Mouse (Mus musculus): ENCODE measurements at regions not wholly inside any gene's neighbourhood (a gene's known extent, or its start where the extent isn't known, plus 50 kb on each side); places are given as distances from the start of the nearest gene placed in this dataset.

DNA sequence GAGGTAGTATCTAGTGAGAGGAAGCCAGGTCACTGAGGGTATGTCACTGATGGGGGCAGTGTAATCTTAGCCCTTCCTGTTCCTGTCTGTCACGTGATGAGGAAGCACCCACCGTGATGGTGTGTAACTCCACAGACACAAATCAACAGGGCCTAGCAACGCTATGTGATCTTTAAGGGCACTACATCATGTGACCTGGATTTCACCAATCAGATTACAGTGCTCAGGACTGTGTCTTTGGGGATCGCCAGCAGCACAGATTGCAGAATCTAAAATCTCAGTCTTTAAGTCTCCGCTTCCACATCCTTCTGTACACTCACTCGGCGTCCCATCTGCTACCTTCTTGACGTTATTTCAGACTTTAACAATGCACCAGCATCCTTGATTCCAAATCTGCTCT lies 202.8 kb downstream of the Ifng start:
- no peak overlapping the region for H3K4me3 ChIP-seq (replicated peaks; ENCODE audit: low read depth, low read length)
- WGBS = 69% methylated on average over 8 of the region's 8 CpGs

DNA sequence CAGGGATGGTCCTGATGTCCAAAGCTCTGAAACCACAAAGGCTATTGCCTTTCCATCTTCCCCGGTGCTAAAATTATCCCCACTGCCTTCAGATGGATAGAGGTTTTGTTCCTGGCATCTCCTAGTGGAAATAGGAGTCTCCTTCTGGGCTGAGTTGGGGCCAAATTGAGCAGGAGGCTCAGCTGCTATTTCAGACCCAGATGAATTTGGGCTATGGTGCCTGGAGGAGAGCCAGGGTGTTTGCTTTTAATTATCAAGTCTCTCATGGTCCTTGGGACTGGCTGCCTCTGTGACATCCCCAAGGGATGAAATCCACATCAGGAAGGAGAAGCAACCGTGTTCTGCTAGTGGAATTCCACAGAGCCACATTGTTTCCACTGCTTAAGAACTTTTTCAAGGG lies 207.3 kb downstream of the Ifng start:
- no peaks in the 10 kb centered on the region for H3K27me3 ChIP-seq (ENCODE audit: insufficient read depth, low read length)
- H3K9ac ChIP-seq (ENCODE audit: low read depth, low read length) = no peak overlapping the region
- H3K36me3 ChIP-seq (ENCODE audit: insufficient read depth, low read length) = no peaks in the 10 kb centered on the region
- TF ChIP-seq CTCF (IDR thresholded peaks at IDR 0.05; ENCODE audit: low read depth) = no peak
- no peaks in the 10 kb centered on the region for H3K9me3 ChIP-seq (replicated peaks; ENCODE audit: low read length)
- H3K4me3 ChIP-seq (replicated peaks; ENCODE audit: low read depth, low read length) = no peak overlapping the region
- DNase-seq (ENCODE audit: low spot score) (no peak), ATAC-seq (replicated peaks; ENCODE audit: low FRiP score, low read depth) (no peak)
- H3K27ac ChIP-seq = no peak overlapping the region
- H3K4me2 ChIP-seq (ENCODE audit: low read length) = no peak overlapping the region
- H3K4me1 ChIP-seq (replicated peaks; ENCODE audit: insufficient read depth, low read length) = no peaks in the 10 kb centered on the region
- 49% methylated on average over 2 of the region's 2 CpGs for WGBS

More for the DNA sequence above, 202.8 kb downstream of the Ifng start:
- Histone ChIP-seq H3K4me2 (ENCODE audit: low read length) (no peak overlapping the region), H3K27ac (no peak overlapping the region), H3K9ac (ENCODE audit: low read depth, low read length) (no peak overlapping the region), H3K9me3 (replicated peaks; ENCODE audit: low read length) (no peaks in the 10 kb centered on the region), H3K4me1 (replicated peaks; ENCODE audit: insufficient read depth, low read length) (no peaks in the 10 kb centered on the region), H3K27me3 (ENCODE audit: insufficient read depth, low read length) (no peaks in the 10 kb centered on the region), H3K36me3 (ENCODE audit: insufficient read depth, low read length) (no peaks in the 10 kb centered on the region)
- TF ChIP-seq CTCF (IDR thresholded peaks at IDR 0.05; ENCODE audit: low read depth) = no peak
- no peak for ATAC-seq (replicated peaks; ENCODE audit: low FRiP score, low read depth)
- no peak for DNase-seq (ENCODE audit: low spot score)

DNA sequence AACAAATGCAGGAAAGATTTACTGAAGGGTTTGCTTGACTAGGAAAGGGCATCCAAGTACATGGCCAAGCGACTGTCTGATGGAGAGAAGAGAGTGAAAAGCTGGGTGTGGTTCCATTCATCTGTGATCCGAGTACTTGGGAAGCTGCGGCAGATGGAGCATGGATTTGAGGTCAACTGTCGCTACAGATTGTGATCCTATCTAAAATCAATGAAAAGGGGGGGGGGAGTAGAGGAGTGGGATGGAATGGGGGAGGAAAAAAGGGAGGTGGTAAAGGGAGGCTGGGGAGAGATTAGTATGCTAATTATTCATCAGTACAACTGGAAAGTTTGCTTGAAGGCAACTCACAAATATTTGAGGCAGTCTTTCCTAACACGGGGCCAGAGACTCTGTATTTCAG lies 213.4 kb downstream of the Dyrk2 start:
- 63% methylated on average over 5 of the region's 5 CpGs for WGBS

DNA sequence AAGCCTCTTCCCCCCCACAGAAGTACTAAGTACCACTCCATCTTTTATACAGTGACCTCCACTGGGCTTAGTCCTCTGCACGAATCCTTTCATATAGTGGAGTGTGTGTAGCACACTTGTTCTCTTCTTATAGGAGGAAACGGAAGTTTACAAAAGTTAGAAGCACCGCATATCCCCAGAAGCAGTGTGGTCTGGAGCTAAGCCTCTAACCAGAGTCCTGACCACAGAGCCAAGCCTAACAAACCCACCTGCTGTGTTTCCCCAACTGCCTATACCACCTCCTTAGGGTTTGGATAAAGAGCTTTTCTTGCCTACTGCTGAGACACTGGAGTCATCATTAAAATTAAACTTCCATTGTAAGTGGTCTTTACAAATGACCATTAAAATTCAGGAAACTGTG lies 204.0 kb downstream of the Dyrk2 start:
- H3K27ac ChIP-seq = no peak overlapping the region
- 84% methylated on average over 3 of the region's 3 CpGs for WGBS
- no peak for TF ChIP-seq CTCF (IDR thresholded peaks at IDR 0.05; ENCODE audit: low read depth)

More for the DNA sequence above, 213.4 kb downstream of the Dyrk2 start:
- H3K4me2 ChIP-seq (ENCODE audit: low read length) = no peak overlapping the region
- H3K36me3 ChIP-seq (ENCODE audit: insufficient read depth, low read length) = no peaks in the 10 kb centered on the region
- TF ChIP-seq CTCF (IDR thresholded peaks at IDR 0.05; ENCODE audit: low read depth) = no peak
- no peak overlapping the region for H3K27ac ChIP-seq
- H3K4me3 ChIP-seq (replicated peaks; ENCODE audit: low read depth, low read length) = no peak overlapping the region
- no peaks in the 10 kb centered on the region for H3K27me3 ChIP-seq (ENCODE audit: insufficient read depth, low read length)
- no peak overlapping the region for H3K9ac ChIP-seq (ENCODE audit: low read depth, low read length)
- H3K9me3 ChIP-seq (replicated peaks; ENCODE audit: low read length) = no peaks in the 10 kb centered on the region
- H3K4me1 ChIP-seq (replicated peaks; ENCODE audit: insufficient read depth, low read length) = no peaks in the 10 kb centered on the region
- DNase-seq (ENCODE audit: low spot score) (no peak), ATAC-seq (replicated peaks; ENCODE audit: low FRiP score, low read depth) (no peak)

DNA sequence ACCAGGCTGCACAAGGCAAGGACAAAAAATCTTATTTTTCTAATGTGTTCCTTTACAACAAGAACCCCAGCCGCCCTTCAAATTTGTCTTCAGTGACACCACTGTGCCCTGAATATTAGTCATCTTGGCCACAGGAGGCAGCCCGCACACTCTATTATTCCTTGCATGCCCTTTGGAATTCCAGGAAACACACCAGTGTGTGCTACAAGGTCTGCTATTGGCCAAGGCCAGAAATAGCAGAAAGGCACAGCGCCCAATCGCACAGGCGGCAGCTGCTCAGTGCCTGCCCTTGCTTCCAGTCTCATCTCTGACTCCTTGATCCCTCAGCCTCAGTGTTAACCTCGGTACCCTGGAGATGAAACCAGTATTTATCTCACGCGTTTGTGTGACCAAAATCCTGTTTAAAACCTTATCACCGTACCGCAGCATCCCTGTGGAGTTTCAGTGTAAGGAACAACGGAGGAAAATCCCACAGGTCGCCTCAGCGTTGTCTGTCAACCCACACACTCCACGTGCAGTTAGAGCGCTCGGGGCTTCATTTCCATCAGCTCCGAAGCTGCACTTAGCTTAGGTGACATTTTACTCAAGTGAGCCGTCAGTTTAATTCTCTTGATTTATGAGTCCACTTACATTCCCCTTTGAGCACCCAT lies 194.1 kb downstream of the Dyrk2 start:
- no peaks in the 10 kb centered on the region for H3K36me3 ChIP-seq (ENCODE audit: insufficient read depth, low read length)
- H3K27ac ChIP-seq = no peak overlapping the region
- H3K4me2 ChIP-seq (ENCODE audit: low read length) = peak overlapping the region; percentile 42
- H3K4me1 ChIP-seq (replicated peaks; ENCODE audit: insufficient read depth, low read length) = 0 out of 2 replicates have a peak, but pooled peaks cover 8% of the 10 kb centered on the region
- no peak overlapping the region for H3K4me3 ChIP-seq (replicated peaks; ENCODE audit: low read depth, low read length)
- peak; percentile 59 for DNase-seq (ENCODE audit: low spot score)
- 32% methylated on average over 18 of the region's 18 CpGs for WGBS
- H3K9me3 ChIP-seq (replicated peaks; ENCODE audit: low read length) = no peaks in the 10 kb centered on the region
- peak; percentile 50; the same call in 1 of the 2 replicates for TF ChIP-seq CTCF (IDR thresholded peaks at IDR 0.05; ENCODE audit: low read depth)
- no peak overlapping the region for H3K9ac ChIP-seq (ENCODE audit: low read depth, low read length)
- H3K27me3 ChIP-seq (ENCODE audit: insufficient read depth, low read length) = no peaks in the 10 kb centered on the region
- peak; percentile 81; the same call in 1 of the 2 replicates for ATAC-seq (replicated peaks; ENCODE audit: low FRiP score, low read depth)

More for the DNA sequence above, 204.0 kb downstream of the Dyrk2 start:
- H3K9ac ChIP-seq (ENCODE audit: low read depth, low read length) = no peak overlapping the region
- H3K36me3 ChIP-seq (ENCODE audit: insufficient read depth, low read length) = no peaks in the 10 kb centered on the region
- no peak overlapping the region for H3K4me3 ChIP-seq (replicated peaks; ENCODE audit: low read depth, low read length)
- no peaks in the 10 kb centered on the region for H3K27me3 ChIP-seq (ENCODE audit: insufficient read depth, low read length)
- no peak for ATAC-seq (replicated peaks; ENCODE audit: low FRiP score, low read depth)
- H3K4me2 ChIP-seq (ENCODE audit: low read length) = no peak overlapping the region
- DNase-seq (ENCODE audit: low spot score) = no peak
- H3K4me1 ChIP-seq (replicated peaks; ENCODE audit: insufficient read depth, low read length) = no peaks in the 10 kb centered on the region
- H3K9me3 ChIP-seq (replicated peaks; ENCODE audit: low read length) = no peaks in the 10 kb centered on the region

DNA sequence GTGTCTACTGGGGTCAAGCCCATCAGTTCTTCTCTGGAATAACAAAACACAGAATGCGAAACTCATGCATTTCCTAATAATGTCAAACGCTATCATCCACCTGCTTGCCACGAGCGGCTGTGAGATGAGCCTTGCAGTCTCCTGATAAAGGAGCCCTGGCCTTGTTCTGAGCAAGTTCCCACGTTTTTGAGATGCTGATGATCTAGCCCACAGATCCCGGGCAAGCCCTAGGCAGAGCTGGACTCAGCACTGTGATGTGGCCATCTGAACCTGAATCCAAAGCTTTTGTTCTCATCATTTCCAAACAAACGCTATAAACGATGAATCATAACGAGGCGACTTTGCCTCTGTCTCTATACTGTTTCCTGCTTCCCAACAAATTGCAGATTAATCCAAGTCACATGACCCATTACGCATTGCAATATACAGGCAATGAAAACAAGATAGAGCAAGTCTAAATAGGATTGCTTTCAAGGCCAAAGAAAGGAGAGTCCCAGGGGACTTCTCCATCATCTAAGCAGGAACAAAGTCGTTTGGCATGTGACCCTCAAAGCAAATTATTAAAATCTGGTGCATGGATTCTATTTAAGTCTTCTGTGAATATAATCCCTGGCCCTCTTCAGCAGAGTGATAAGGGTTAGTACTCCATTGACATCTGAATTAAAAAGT lies 191.1 kb downstream of the Dyrk2 start:
- no peak overlapping the region for H3K4me2 ChIP-seq (ENCODE audit: low read length)
- H3K27ac ChIP-seq = no peak overlapping the region
- H3K4me1 ChIP-seq (replicated peaks; ENCODE audit: insufficient read depth, low read length) = 0 out of 2 replicates have a peak, but pooled peaks cover 8% of the 10 kb centered on the region
- ATAC-seq (replicated peaks; ENCODE audit: low FRiP score, low read depth) = no peak
- no peaks in the 10 kb centered on the region for H3K27me3 ChIP-seq (ENCODE audit: insufficient read depth, low read length)
- H3K9me3 ChIP-seq (replicated peaks; ENCODE audit: low read length) = no peaks in the 10 kb centered on the region
- 73% methylated on average over 12 of the region's 12 CpGs for WGBS
- no peak for DNase-seq (ENCODE audit: low spot score)
- H3K36me3 ChIP-seq (ENCODE audit: insufficient read depth, low read length) = no peaks in the 10 kb centered on the region
- H3K9ac ChIP-seq (ENCODE audit: low read depth, low read length) = no peak overlapping the region
- no peak for TF ChIP-seq CTCF (IDR thresholded peaks at IDR 0.05; ENCODE audit: low read depth)
- no peak overlapping the region for H3K4me3 ChIP-seq (replicated peaks; ENCODE audit: low read depth, low read length)
